Mouse (Mus musculus) liver, adult 2 months (tissue): ENCODE measurements around the gene Traf2.

Source experiments
- CTCF ChIP-seq: fragments of 200-500 bp; IDR thresholded peaks from 2 replicates; pipeline ENCODE4 v1.5.1; 2011; ENCODE audit warnings: low read depth, low read length, control low read depth
- POLR2A ChIP-seq: fragments of 200-500 bp; IDR thresholded peaks from 2 replicates; pipeline ENCODE4 v1.6.1; 2011; ENCODE audit warnings: low read length, control low read depth; ENCODE audit not compliant: insufficient read depth; ENCODE audit errors: extremely low read depth

- TF ChIP-seq CTCF = no peak
- no peak for TF ChIP-seq POLR2A
These were observed 26.3 kb upstream of the Traf2 start for GRCm38 (mm10) chr2:25573068-25573467.
